Mouse (Mus musculus) erythroid progenitor cell, adult 5-6 weeks (primary cell): ENCODE results near the gene Naa50. TPM values are rescaled to one million over a fixed set of nuclear protein-coding genes. Genes with fewer than 3 reads are reported as not detected.
A peak's percentile ranks its signal among the peaks of the same experiment; 100 is the strongest.

Source experiments
- ATAC-seq: replicated peaks from 2 replicates; pipeline ENCODE4 v1.8.0; 2016; ENCODE audit warnings: moderate number of reproducible peaks, mild to moderate bottlenecking, moderate TSS enrichment, inconsistent platforms; ENCODE audit not compliant: poor library complexity, low FRiP score, severe bottlenecking
- total RNA-seq, 2 experiments: library from RNA; stranded (forward) in 1 of 2; stranded (reverse) in 1 of 2; fragments of 150-400 nt in 1 of 2; fragments of 186-747, 209-891 nt in 1 of 2; gene quantifications; 2 replicates each; pipeline versions ENCODE4 v1.2.3 to v1.2.4; 2015 to 2017; ENCODE audit warnings: low replicate concordance in 2 of 2

The Naa50 gene
- total RNA-seq, 2 experiments from 2014 or later: 34.0 to 36.5 TPM

DNA sequence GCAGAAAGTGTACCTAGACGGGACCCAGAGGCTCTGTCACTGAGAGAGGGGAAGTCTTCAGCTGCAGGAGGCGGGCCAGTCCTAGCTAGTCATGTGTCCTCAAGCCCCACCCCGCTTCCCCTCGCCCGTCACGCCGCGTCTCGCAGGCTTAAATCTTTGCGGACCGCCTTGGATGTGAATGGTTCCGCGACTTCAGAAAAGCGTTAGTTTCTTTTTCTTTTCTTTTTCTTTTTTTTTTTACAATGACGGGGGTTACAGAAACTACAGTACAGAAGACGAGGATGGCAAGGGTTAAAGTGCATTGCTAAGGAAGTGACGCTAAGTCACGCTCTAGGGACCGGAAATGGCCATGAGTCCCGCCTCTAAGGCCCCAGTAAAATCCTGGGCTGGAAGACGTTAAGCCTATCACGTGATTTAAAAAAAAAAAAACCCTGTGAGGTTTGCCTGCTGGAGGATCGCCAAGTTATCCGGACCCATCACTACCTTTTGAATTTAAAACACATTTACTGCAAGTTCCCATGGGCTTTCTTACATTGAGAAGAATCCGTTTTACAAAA is 573 bp upstream of the Naa50 start:
- ATAC-seq: peak; percentile 88

GRCm38 (mm10) chr16:44140186-44140787 is 657 bp downstream of the Naa50 start:
- ATAC-seq: peak; percentile 54

- ATAC-seq: no peak
These were observed 1.9 kb downstream of the Naa50 start for GRCm38 (mm10) chr16:44141483-44141882.

DNA sequence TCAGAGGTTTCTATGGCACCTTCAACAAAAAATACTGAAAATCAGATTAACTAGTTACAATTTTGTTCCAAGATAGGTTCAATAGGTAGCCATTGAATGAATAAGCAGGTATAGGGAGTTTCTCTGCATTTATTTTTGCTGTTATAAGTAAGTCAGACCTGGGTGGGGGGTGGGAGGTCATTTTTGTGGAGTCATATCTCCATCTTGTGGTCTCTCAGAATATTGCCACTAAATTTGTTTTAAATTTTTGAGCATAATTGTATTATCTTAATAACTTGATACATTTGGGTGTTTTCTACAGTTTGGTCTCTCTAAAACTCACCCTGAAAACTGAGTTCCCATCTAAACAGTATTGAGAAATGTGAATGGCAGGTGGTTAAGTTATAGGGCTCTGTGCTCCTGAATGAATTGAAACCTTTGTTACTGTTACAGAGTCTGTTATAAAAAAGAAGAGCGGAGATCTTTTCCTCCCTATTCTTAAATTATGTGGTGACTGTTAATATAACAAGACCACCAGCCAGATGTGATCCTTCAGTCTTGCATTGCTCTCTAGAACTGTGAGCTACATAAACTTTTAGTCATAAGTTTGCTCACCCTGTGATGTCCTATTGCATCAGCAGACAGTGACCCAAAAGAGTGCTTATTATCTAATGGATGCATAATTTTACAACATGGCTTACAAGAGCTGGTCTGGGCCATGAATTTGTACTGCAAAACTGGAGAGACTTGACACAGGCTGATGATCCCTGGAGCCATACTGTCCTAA is 9.6 kb downstream of the Naa50 start:
- no peak for ATAC-seq

DNA sequence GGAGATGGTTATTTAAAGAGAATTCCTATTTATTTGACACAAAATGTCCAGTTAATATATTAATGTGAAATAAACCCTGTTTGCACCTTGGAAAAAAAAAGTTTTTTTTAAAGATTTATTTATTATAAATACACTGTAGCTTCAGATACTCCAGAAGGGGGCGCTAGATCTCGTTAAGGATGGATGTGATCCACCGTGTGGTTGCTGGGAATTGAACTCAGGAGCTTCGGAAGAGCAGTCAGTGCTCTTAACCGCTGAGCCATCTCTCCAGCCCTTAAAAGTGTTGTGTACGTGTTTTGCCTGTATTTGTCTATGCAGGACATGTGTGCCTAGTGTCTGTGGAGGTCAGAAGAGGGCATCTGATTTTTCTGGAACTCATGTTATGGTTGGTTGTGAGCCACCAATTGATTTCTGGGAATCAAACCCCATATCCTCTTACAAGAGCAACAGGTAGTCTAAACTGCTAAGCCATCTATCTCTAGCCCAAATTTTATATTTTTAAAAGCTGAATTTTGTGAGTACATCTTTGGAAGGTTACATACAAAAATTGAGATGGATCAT is 14.9 kb downstream of the Naa50 start:
- no peak for ATAC-seq

GRCm38 (mm10) chr16:44159325-44159724 is 19.7 kb downstream of the Naa50 start:
- no peak for ATAC-seq

DNA sequence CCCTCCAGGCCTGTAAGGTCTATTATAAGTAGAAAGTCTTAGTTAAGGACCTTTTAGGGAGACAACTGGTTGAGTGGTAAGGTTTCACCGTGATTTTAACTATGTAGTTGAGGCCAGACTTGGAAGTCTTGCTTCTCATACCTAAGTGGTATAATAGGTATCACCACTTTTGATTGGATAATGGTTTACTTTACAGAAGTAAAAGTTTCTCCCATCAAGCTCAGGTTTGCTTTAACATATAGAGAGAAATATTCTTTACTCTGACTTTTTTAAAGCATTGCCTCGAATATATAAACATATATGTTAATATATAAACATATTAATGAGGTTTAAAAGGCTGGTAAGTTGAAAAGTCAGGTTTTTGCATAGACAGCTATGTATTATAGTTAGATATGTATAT is 24.2 kb downstream of the Naa50 start:
- ATAC-seq: no peak

DNA sequence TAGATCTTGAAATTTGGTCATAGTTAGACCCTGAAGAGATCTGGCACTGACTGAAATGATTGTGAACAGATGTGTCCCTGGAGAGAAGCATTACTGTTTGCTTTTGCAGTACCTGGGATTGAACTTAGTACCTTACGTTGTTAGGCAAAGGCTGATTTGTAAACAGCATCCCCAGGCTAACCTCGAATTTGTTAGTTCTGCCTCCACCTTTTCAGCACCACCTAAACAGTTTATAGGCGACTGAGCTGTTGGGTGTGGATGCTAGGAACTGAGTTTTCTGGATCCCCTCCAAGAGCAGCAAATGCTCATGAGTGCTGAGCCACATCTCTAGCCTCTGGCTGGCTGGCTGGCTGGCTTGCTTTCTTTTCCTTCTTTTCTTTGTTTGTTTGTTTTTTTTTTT is 25.6 kb downstream of the Naa50 start:
- no peak for ATAC-seq

DNA sequence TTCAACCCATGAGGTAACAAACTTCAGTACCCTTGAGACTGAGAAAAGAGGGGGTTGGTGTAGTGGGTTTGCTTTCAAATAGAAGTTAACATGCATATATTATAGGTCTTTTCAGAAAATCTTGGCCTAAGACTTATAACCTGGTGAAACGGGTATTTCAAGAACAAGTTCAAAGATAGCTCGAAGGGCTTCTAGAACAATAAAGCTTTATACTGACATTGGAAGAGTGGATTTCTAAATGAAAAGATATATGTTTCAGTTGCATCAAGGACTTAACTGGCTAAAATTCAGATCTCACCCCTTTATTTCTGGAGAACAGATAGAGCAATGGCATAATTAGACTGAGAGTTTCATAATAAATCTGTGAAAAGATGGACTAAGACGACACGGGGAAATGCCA is 29.4 kb downstream of the Naa50 start:
- ATAC-seq: no peak

- ATAC-seq: peak; percentile 96
These were observed 32.9 kb downstream of the Naa50 start for GRCm38 (mm10) chr16:44172297-44173154.

DNA sequence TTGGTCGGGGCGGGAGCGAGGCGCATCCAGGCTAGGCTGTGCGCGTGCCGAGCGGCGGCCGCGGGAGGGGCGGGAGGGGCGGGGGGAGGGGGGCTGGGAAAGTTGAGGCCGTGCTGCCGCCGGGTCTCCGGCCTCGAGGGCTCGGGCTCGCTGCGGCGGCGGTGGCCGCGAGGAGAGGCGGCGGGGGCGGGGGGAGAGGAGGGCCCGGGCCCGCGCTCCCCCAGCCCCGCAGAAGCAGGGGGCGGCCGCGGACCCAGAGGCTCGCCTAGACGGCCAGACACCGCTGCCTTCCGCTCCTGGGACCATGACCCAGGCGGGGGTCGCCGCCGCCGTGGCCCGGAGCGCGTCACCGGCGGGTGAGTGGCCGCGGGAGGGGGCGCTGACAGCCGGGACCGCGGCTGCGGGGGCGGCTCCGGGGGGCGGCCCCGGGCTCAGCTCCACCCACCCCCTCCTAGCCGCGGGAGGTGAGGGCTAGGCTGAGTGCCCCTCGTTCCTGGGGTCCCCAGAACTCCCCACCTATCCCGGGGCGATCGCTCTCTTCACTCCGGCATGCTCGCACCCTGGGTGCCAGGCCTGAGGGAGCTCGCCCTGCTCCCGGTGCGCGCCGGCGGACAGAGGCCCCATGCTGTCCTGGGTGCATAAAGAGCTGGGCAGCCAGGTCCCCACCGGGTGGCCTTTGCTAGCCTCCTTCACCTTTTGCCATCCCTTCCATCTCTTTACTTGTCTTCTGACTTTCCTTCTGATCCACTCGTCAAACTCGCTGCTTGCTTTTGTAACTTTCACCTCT is 33.7 kb downstream of the Naa50 start, which contains the start of gene Usf3:
Gene Usf3, plus strand, starts transcription at position 92 of the 787 bp plus-strand sequence.
- ATAC-seq: peak; percentile 36

GRCm38 (mm10) chr16:44173966-44174530 is 34.4 kb downstream of the Naa50 start:
- no peak for ATAC-seq

GRCm38 (mm10) chr16:44175001-44175400 is 35.4 kb downstream of the Naa50 start:
- ATAC-seq: no peak

- ATAC-seq: no peak
These were observed 36.9 kb downstream of the Naa50 start for GRCm38 (mm10) chr16:44176511-44176910.

DNA sequence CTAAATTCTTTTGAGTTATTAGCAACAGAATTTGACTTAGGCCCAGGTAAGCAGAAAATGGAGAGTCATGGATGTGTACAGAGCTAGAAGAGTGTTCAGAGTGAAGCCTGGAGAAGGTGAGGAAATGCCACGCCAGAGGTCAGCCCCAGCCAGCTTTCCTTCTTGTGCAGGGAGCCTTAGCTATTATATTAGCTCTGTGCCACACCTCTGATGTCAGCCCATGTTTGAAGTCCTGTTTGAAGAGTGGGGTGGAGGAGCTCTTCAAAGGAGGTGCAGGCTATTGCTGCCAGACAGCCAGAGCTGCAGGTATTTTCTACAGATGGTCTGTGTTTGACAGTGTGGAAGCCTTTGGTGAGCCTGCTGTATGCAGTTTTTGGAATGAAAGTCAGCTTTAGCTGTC is 38.9 kb downstream of the Naa50 start:
- no peak for ATAC-seq

- no peak for ATAC-seq
These were observed 43.0 kb downstream of the Naa50 start for GRCm38 (mm10) chr16:44182597-44182996.

- no peak for ATAC-seq
These were observed 45.1 kb downstream of the Naa50 start for GRCm38 (mm10) chr16:44184769-44185168.

DNA sequence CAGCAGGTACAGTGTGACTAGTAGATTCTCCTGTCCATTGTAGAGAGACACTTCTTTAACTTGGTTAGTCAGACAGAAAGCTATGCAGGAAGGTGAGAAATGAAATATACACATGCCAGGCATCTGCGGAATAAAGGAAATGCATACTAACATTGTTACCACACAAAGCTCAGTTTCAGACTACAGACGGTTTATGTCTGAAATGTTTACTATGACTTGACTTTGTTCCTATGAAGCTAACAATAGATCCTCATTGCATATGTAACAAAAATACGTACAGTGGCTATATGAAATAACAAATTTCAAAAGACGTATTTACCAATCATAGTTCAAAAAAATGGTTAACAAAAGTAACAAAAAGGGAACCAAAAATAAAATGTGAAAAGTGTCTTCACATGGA is 47.5 kb downstream of the Naa50 start:
- ATAC-seq: no peak

DNA sequence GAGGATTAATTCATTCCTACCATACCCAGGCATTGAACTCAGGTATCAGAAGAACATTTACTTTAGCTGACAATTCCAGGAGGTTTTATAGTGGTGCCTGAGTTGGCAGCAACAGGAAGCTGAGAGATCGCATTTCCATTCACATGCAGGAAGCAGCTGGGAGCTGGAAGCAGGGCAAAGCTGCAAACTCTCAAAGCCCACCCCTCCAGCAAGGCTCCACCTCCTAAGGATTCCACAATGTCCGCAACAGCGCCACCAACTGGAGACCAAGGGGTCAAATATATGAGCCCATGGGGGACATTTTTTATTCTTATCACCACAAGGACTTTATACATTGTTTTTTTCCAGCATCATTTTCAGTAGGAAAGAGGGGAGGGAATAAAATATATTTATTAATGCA is 49.1 kb downstream of the Naa50 start:
- no peak for ATAC-seq
